Mouse (Mus musculus) heart, postnatal 0 days (tissue): ENCODE measurements around the gene Gm49322.

Experiments
- CTCF ChIP-seq: IDR thresholded peaks from 2 replicates; pipeline ENCODE4 v1.5.1; 2016; ENCODE audit warnings: antibody characterized with exemption, control low read depth, low read depth
- EP300 ChIP-seq: IDR thresholded peaks from 2 replicates; pipeline ENCODE4 v1.6.1; 2016; ENCODE audit warnings: antibody characterized with exemption, low read depth

DNA sequence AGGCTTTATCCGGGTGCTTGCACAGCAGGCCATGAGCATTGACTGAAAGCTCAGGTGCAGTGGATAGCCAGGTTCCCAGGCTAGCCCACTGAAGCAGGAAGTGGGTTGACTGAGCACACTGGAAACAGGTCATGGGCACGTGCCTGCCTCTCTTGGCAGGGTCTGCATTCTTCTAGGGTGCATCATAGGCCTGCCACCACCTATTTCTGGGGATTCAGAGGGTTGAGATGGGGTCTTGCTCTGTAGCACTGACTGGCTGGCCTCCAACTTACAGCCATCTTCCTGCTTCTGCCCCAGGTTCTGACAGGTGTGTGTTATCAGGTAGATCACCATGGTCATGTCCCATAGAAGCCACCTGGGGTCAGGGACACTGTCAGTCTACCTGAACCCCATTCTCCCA lies 833 bp upstream of the Gm49322 start:
- TF ChIP-seq CTCF (no peak), EP300 (no peak)
